Mouse (Mus musculus): ENCODE results near the gene Pfdn5.

DNA sequence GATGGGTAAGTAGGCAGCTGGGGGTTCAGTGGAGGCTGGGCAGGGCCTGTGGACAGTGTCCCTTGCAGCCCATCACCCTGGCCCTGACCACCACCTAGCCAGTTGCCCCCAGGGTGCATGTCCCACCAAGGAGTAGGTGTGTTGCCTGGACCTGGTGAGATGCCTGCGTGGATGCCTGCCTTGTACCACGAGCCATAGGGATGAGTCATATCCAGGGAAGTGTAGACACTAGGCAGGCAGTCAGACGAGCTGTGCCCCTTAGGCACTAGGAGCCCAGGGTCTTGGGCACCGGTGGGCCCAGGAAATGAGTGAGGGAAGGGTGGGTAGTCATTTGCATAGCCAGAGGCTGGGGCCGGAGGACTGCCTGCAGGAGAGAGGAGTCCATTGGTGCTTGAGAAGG is 32.9 kb downstream of the Pfdn5 start:
- TF ChIP-seq CTCF (IDR thresholded peaks at IDR 0.05; ENCODE audit: low read depth) (no peak), EP300 (IDR thresholded peaks at IDR 0.05; ENCODE audit: low read depth) (no peak)
